Mouse (Mus musculus) forebrain, embryonic 15.5 days (tissue): ENCODE data around the gene Cplane1. TPM values are rescaled to one million over a fixed set of nuclear protein-coding genes. Genes with fewer than 3 reads are reported as not detected.
A peak's percentile ranks its signal among the peaks of the same experiment; 100 is the strongest.
"Not testable (repeated sequence)": the region's sequence is repeated elsewhere in the genome, so short reads cannot be mapped to it uniquely, and the experiment has no call there.

Experiments used
- ATAC-seq: fragments of 200-750 bp; cut with Nextera tagmentation; replicated peaks from 2 replicates; pipeline ENCODE4 v1.8.0; 2017; ENCODE audit warnings: mild to moderate bottlenecking, moderate TSS enrichment, moderate library complexity
- H3K27ac ChIP-seq: fragments of 300-500 bp; sonication (generic); replicated peaks from 2 replicates; pipeline ENCODE4 v1.5.1; 2015; ENCODE audit warnings: mild to moderate bottlenecking, inconsistent platforms
- H3K27me3 ChIP-seq: fragments of 300-500 bp; sonication (generic); 2 replicates; pipeline ENCODE4 v1.6.1; 2015; ENCODE audit warnings: inconsistent platforms
- H3K36me3 ChIP-seq: fragments of 300-500 bp; sonication (generic); 2 replicates; pipeline ENCODE4 v1.6.1; 2015; ENCODE audit warnings: mild to moderate bottlenecking, inconsistent platforms
- H3K4me1 ChIP-seq: fragments of 300-500 bp; sonication (generic); 2 replicates; pipeline ENCODE4 v1.6.1; 2015; ENCODE audit warnings: inconsistent platforms
- H3K4me2 ChIP-seq: fragments of 300-500 bp; sonication (generic); replicated peaks from 2 replicates; pipeline ENCODE4 v1.6.1; 2015; ENCODE audit warnings: mild to moderate bottlenecking, inconsistent platforms
- H3K4me3 ChIP-seq: fragments of 300-500 bp; sonication (generic); 2 replicates; pipeline ENCODE4 v1.5.1; 2015; ENCODE audit warnings: mild to moderate bottlenecking, inconsistent platforms
- H3K9ac ChIP-seq: fragments of 300-500 bp; sonication (generic); replicated peaks from 2 replicates; pipeline ENCODE4 v1.6.1; 2015; ENCODE audit warnings: mild to moderate bottlenecking, inconsistent platforms
- H3K9me3 ChIP-seq: fragments of 300-500 bp; sonication (generic); 2 replicates; pipeline ENCODE4 v1.6.1; 2016; ENCODE audit warnings: inconsistent platforms
- whole genome bisulfite sequencing: fragments of 180-500 bp; shearing (Covaris S2); methylation state at CpG from one replicate; pipeline ENCODE4 v1.1.7; 2015; ENCODE audit warnings: mixed read lengths; 5-methylcytosine and 5-hydroxymethylcytosine counted together
- polyA plus RNA-seq: library from polyadenylated mRNA; unstranded; fragments of >200 nt; fragmentation: Nextera tagmentation; extraction: Ambion mirVana; gene quantifications from 2 replicates; pipeline ENCODE4 v1.2.1, GENCODE M21; 2015

The Cplane1 gene
- polyA plus RNA-seq, 1 experiment from 2014 or later = 17.6 TPM

- Histone ChIP-seq H3K4me3 (no peak overlapping the region), H3K36me3 (peaks cover 86% of the 10 kb centered on the region), H3K4me1 (no peaks in the 10 kb centered on the region), H3K9me3 (no peaks in the 10 kb centered on the region), H3K27me3 (no peaks in the 10 kb centered on the region), H3K9ac (no peak overlapping the region), H3K4me2 (no peak overlapping the region), H3K27ac (no peak overlapping the region)
- 95% methylated on average over 3 of the region's 3 CpGs for WGBS
- ATAC-seq = no peak
Measured at GRCm38 (mm10) chr15:8265946-8266345, 97.0 kb downstream of the Cplane1 start.

DNA sequence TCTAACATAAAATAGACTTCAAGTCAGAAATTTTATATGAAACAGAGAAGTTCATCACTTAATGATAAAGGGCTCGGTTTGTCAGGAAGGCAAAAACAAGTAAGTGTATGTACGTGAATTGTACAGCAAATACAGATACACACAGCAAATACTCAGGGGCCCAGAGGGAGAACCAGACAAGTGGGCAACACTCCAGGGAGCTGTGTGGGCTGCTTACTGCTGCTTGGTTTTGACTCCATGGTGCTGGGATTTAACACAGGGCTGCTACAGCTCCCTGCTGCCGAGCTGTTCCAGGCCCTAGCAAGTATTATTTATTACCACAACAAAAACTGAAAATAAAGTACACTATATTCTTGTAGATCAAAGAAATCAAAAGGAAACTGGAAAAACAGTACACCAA lies 98.3 kb downstream of the Cplane1 start:
- Histone ChIP-seq H3K4me3 (no peak overlapping the region), H3K4me2 (no peak overlapping the region), H3K4me1 (no peaks in the 10 kb centered on the region), H3K27me3 (no peaks in the 10 kb centered on the region), H3K36me3 (peaks cover 87% of the 10 kb centered on the region), H3K9me3 (no peaks in the 10 kb centered on the region), H3K9ac (no peak overlapping the region), H3K27ac (no peak overlapping the region)
- no peak for ATAC-seq
- 93% methylated on average over 3 of the region's 3 CpGs for WGBS

- H3K4me1 ChIP-seq = no peaks in the 10 kb centered on the region
- no peaks in the 10 kb centered on the region for H3K27me3 ChIP-seq
- H3K9ac ChIP-seq = no peak overlapping the region
- ATAC-seq = no peak
- no peaks in the 10 kb centered on the region for H3K9me3 ChIP-seq
- no peak overlapping the region for H3K4me2 ChIP-seq
- no peak overlapping the region for H3K27ac ChIP-seq
- peaks cover 85% of the 10 kb centered on the region for H3K36me3 ChIP-seq
- 92% methylated on average over 8 of the region's 8 CpGs for WGBS
- no peak overlapping the region for H3K4me3 ChIP-seq
Measured at GRCm38 (mm10) chr15:8268231-8268630, 99.3 kb downstream of the Cplane1 start.

- 95% methylated on average over 8 of the region's 8 CpGs for WGBS
- Histone ChIP-seq H3K4me2 (no peak overlapping the region), H3K27ac (no peak overlapping the region), H3K27me3 (no peaks in the 10 kb centered on the region), H3K4me1 (no peaks in the 10 kb centered on the region), H3K36me3 (peaks cover 61% of the 10 kb centered on the region), H3K9me3 (no peaks in the 10 kb centered on the region), H3K4me3 (no peak overlapping the region), H3K9ac (no peak overlapping the region)
- no peak for ATAC-seq
Measured at GRCm38 (mm10) chr15:8271952-8272351, 103.0 kb downstream of the Cplane1 start.

- WGBS = 91% methylated on average over 4 of the region's 4 CpGs
- not testable (repeated sequence) for H3K27ac ChIP-seq, ATAC-seq, H3K9me3 ChIP-seq, H3K4me3 ChIP-seq, H3K27me3 ChIP-seq, H3K4me1 ChIP-seq, H3K4me2 ChIP-seq, H3K9ac ChIP-seq
- peaks cover 11% of the 10 kb centered on the region; the same call in 1 of the 2 replicates for H3K36me3 ChIP-seq
Measured at GRCm38 (mm10) chr15:8277916-8278315, 109.0 kb downstream of the Cplane1 start.

- Histone ChIP-seq H3K4me1 (no peaks in the 10 kb centered on the region), H3K9ac (no peak overlapping the region), H3K4me2 (peak overlapping the region; percentile 43), H3K4me3 (peak overlapping the region; percentile 22), H3K27ac (no peak overlapping the region), H3K27me3 (no peaks in the 10 kb centered on the region), H3K36me3 (0 out of 2 replicates have a peak, but pooled peaks cover 4% of the 10 kb centered on the region), H3K9me3 (no peaks in the 10 kb centered on the region)
- WGBS = 37% methylated on average over 16 of the region's 17 CpGs
- no peak for ATAC-seq
Measured at GRCm38 (mm10) chr15:8279320-8279779, 110.4 kb downstream of the Cplane1 start.

- Histone ChIP-seq H3K9ac (no peak overlapping the region), H3K4me3 (peak overlapping the region; percentile 28), H3K27me3 (no peaks in the 10 kb centered on the region), H3K36me3 (0 out of 2 replicates have a peak, but pooled peaks cover 4% of the 10 kb centered on the region), H3K27ac (no peak overlapping the region), H3K4me2 (peak overlapping the region; percentile 43), H3K4me1 (no peaks in the 10 kb centered on the region), H3K9me3 (no peaks in the 10 kb centered on the region)
- 56% methylated on average over 20 of the region's 20 CpGs for WGBS
- ATAC-seq = peak; percentile 42; the same call in 1 of the 2 replicates
Measured at GRCm38 (mm10) chr15:8279929-8280610, 111.2 kb downstream of the Cplane1 start.

GRCm38 (mm10) chr15:8281701-8282100 lies 112.8 kb downstream of the Cplane1 start:
- no peak overlapping the region for H3K4me2 ChIP-seq
- H3K9me3 ChIP-seq = no peaks in the 10 kb centered on the region
- no peak overlapping the region for H3K4me3 ChIP-seq
- H3K36me3 ChIP-seq = no peaks in the 10 kb centered on the region
- H3K27ac ChIP-seq = no peak overlapping the region
- no peak for ATAC-seq
- no peak overlapping the region for H3K9ac ChIP-seq
- no peaks in the 10 kb centered on the region for H3K27me3 ChIP-seq
- 77% methylated on average over 7 of the region's 7 CpGs for WGBS
- no peaks in the 10 kb centered on the region for H3K4me1 ChIP-seq

DNA sequence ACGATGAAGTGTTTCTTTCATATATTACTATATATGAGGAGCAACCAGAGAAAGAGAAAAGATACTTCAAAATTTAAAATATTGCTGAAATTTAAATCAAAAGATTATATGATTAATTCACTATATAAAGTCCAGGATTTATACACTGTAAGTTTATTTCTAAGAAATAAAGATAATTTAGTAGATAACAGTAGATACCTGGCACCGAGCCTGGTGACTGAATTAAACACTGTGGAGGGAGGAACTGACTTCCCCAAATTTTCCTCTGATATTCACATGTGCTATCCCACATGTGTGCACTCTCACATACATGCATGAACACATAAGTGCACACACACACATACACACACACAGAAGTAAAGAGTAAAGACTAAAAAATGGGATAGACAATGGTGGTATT lies 113.2 kb downstream of the Cplane1 start:
- Histone ChIP-seq H3K36me3 (no peaks in the 10 kb centered on the region), H3K9ac (no peak overlapping the region), H3K27ac (no peak overlapping the region), H3K4me3 (no peak overlapping the region), H3K4me2 (no peak overlapping the region), H3K27me3 (no peaks in the 10 kb centered on the region), H3K4me1 (no peaks in the 10 kb centered on the region), H3K9me3 (no peaks in the 10 kb centered on the region)
- 81% methylated on average over 2 of the region's 2 CpGs for WGBS
- ATAC-seq = no peak

- no peak overlapping the region for H3K27ac ChIP-seq
- no peak overlapping the region for H3K4me3 ChIP-seq
- no peaks in the 10 kb centered on the region for H3K27me3 ChIP-seq
- H3K4me1 ChIP-seq = no peaks in the 10 kb centered on the region
- H3K36me3 ChIP-seq = peaks cover 59% of the 10 kb centered on the region
- WGBS = 78% methylated on average over 14 of the region's 14 CpGs
- no peak overlapping the region for H3K9ac ChIP-seq
- no peak for ATAC-seq
- H3K9me3 ChIP-seq = no peaks in the 10 kb centered on the region
- H3K4me2 ChIP-seq = no peak overlapping the region
Measured at GRCm38 (mm10) chr15:8291251-8291650, 122.3 kb downstream of the Cplane1 start.

DNA sequence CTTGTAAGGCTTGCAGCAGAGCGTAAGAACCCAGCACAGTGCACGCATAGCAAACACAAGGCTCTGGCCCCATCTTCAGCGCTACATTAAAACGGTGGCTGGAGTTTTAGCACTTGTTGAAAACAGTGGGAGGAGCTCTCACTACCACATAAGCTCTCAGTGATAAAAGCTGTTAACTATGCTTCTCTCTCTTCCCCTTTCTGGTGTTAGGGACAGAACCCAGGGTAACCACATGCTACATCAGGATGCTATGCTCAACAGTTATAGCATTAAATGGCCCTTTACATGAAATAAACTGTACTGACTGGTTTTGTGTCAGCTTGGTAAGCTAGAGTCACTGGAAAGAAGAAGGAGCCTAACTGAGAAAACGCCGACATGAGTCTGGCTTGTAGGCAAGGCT lies 125.2 kb downstream of the Cplane1 start:
- Histone ChIP-seq H3K4me3 (no peak overlapping the region), H3K4me2 (no peak overlapping the region), H3K9me3 (no peaks in the 10 kb centered on the region), H3K9ac (no peak overlapping the region), H3K27ac (no peak overlapping the region), H3K27me3 (no peaks in the 10 kb centered on the region), H3K36me3 (peaks cover 75% of the 10 kb centered on the region), H3K4me1 (no peaks in the 10 kb centered on the region)
- WGBS = 95% methylated on average over 6 of the region's 6 CpGs
- ATAC-seq = no peak

- H3K4me3 ChIP-seq = no peak overlapping the region
- H3K9ac ChIP-seq = no peak overlapping the region
- WGBS = 95% methylated on average over 10 of the region's 10 CpGs
- H3K4me2 ChIP-seq = no peak overlapping the region
- no peak for ATAC-seq
- no peak overlapping the region for H3K27ac ChIP-seq
- no peaks in the 10 kb centered on the region for H3K27me3 ChIP-seq
- H3K36me3 ChIP-seq = peaks cover 79% of the 10 kb centered on the region
- H3K9me3 ChIP-seq = no peaks in the 10 kb centered on the region
- no peaks in the 10 kb centered on the region for H3K4me1 ChIP-seq
Measured at GRCm38 (mm10) chr15:8302944-8303343, 134.0 kb downstream of the Cplane1 start.

DNA sequence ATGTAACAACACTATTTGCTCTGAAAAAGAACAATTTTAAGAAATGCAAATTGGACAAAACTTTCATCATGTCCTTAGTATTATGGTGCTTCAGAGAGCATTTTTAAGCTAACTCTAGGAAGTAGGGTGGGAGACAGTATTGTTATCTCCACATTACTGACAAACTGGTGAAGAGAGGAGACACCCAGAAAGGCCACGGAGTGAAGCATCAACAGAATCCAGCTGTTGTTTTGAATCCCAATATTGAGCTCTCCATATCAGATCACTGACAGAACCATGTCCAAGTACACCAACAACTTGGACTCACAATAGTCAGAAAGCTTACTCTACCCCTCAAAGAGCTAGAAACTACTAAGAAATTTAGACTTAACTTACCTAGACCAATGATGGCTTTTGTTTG lies 136.6 kb downstream of the Cplane1 start:
- ATAC-seq = no peak
- no peak overlapping the region for H3K4me3 ChIP-seq
- H3K9me3 ChIP-seq = no peaks in the 10 kb centered on the region
- H3K27me3 ChIP-seq = no peaks in the 10 kb centered on the region
- whole genome bisulfite sequencing = 85% methylated on average over 1 of the region's 1 CpGs
- no peak overlapping the region for H3K27ac ChIP-seq
- no peak overlapping the region for H3K4me2 ChIP-seq
- H3K9ac ChIP-seq = no peak overlapping the region
- H3K4me1 ChIP-seq = no peaks in the 10 kb centered on the region
- H3K36me3 ChIP-seq = peaks cover 62% of the 10 kb centered on the region
